Mouse (Mus musculus): ENCODE data around the gene B3gnt2. TPM values are rescaled to one million over a fixed set of nuclear protein-coding genes. Genes with fewer than 3 reads are reported as not detected.

The B3gnt2 gene
- polyA plus RNA-seq (2016; fragmentation: Nextera tagmentation; extraction: Ambion mirVana) = 4.8 and 5.5 TPM in 2 replicates

GRCm38 (mm10) chr11:22860335-22861227 is at the start of gene B3gnt2:
Gene B3gnt2, minus strand, starts transcription at chr11:22860961.
- H3K4me3 ChIP-seq = peak within 1 kb of the TSS; percentile 73
- H3K4me1 ChIP-seq = peaks cover 37% of the 10 kb centered on the region
- peaks cover 16% of the 10 kb centered on the region for H3K27me3 ChIP-seq (replicated peaks)
- peak within 1 kb of the TSS; percentile 83 for H3K9ac ChIP-seq
- H3K4me2 ChIP-seq = peak within 1 kb of the TSS; percentile 90
- WGBS (ENCODE audit: insufficient replicate concordance) = 9% methylated on average over 41 of the region's 41 CpGs
- no peaks in the 10 kb centered on the region for H3K9me3 ChIP-seq (replicated peaks)
- H3K36me3 ChIP-seq = no peaks in the 10 kb centered on the region
- peak; percentile 34 for ATAC-seq
- peak within 1 kb of the TSS; percentile 74 for H3K27ac ChIP-seq

GRCm38 (mm10) chr11:22906453-22906865 is 45.7 kb upstream of the B3gnt2 start:
- 0 out of 2 replicates have a peak, but pooled peaks have one; percentile 32 for ATAC-seq
- H3K4me1 ChIP-seq = peaks cover 23% of the 10 kb centered on the region
- no peaks in the 10 kb centered on the region for H3K9me3 ChIP-seq (replicated peaks)
- H3K4me2 ChIP-seq = no peak overlapping the region
- H3K4me3 ChIP-seq = no peak overlapping the region
- H3K9ac ChIP-seq = no peak overlapping the region
- H3K27ac ChIP-seq = no peak overlapping the region; the same call in 1 of the 2 replicates
- no peaks in the 10 kb centered on the region for H3K27me3 ChIP-seq (replicated peaks)
- no peaks in the 10 kb centered on the region for H3K36me3 ChIP-seq

- Histone ChIP-seq H3K9me3 (replicated peaks) (no peaks in the 10 kb centered on the region), H3K27ac (no peak overlapping the region), H3K4me3 (no peak overlapping the region), H3K9ac (no peak overlapping the region), H3K36me3 (peaks cover 12% of the 10 kb centered on the region; the same call in 1 of the 2 replicates), H3K4me1 (peaks cover 24% of the 10 kb centered on the region), H3K27me3 (replicated peaks) (no peaks in the 10 kb centered on the region), H3K4me2 (no peak overlapping the region)
- ATAC-seq = no peak
- 56% methylated on average over 2 of the region's 2 CpGs for whole genome bisulfite sequencing (ENCODE audit: insufficient replicate concordance)
These were observed 42.2 kb upstream of the B3gnt2 start for GRCm38 (mm10) chr11:22902923-22903322.

DNA sequence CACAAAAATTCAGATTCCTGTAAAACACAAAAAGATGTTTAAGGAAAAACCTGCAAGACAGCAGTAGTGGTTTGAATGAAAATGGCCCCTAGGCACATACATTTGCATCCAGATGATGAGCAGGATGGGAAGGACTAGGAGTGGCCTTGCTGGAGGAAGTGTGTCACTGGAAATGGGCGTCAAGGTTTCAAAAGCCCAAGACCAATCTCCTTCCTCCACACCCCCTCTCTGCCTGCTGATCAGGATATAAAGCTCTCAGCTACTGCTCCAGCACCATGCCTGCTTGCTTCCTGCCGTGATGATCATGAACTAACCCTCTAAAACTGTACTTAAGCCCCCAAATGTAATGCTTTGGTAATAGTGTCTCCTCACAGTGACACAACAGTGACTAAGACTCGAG is 39.3 kb upstream of the B3gnt2 start:
- Histone ChIP-seq H3K4me1 (peaks cover 11% of the 10 kb centered on the region; the same call in 1 of the 2 replicates), H3K9me3 (replicated peaks) (no peaks in the 10 kb centered on the region), H3K9ac (no peak overlapping the region), H3K27me3 (replicated peaks) (no peaks in the 10 kb centered on the region), H3K27ac (no peak overlapping the region), H3K4me3 (no peak overlapping the region), H3K4me2 (no peak overlapping the region), H3K36me3 (peaks cover 12% of the 10 kb centered on the region; the same call in 1 of the 2 replicates)
- WGBS (ENCODE audit: insufficient replicate concordance) = 44% methylated on average over 3 of the region's 3 CpGs
- no peak for ATAC-seq

DNA sequence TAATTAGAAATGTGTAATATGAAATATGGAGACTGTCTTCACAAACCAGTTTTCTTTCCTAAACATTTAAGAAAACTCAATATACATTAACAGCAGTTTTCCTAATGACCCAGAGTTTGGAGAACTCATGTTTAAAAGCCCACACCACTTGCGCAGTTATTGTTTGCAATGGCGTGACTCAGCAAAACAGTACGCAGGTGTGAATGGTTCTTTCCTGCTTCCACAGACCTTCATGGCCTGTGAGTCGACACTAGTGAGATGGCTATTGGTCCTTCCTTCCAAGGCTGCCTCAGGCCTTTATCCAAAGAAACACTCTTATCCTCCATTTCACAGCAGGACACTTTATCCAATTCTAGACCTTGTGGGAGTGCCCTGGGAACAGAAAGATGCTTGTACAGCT is 36.9 kb upstream of the B3gnt2 start:
- Histone ChIP-seq H3K9ac (no peak overlapping the region), H3K9me3 (replicated peaks) (no peaks in the 10 kb centered on the region), H3K36me3 (peaks cover 12% of the 10 kb centered on the region; the same call in 1 of the 2 replicates), H3K4me3 (no peak overlapping the region), H3K4me2 (no peak overlapping the region), H3K4me1 (0 out of 2 replicates have a peak, but pooled peaks cover 5% of the 10 kb centered on the region), H3K27me3 (replicated peaks) (no peaks in the 10 kb centered on the region; the same call in 1 of the 2 replicates), H3K27ac (no peak overlapping the region)
- WGBS (ENCODE audit: insufficient replicate concordance) = 74% methylated on average over 4 of the region's 4 CpGs
- no peak for ATAC-seq

DNA sequence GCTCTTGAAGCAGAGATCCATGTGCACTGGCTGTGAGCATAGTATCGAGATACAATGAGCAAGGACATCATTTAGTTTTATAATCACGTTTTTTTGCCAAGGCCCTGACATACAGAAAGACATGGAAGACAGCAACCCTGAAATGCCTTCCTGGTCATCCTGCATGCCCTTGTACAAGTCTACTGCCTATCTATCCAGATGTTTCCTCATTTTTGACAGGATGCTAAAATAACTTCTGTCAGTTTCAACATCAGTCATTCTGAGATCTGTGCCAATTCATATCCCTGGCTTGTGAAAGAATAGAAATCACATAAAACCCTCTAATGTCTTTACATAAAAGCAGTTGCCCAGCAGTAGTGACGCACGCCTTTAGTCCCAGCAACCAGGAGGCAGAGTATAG is 36.4 kb upstream of the B3gnt2 start:
- whole genome bisulfite sequencing (ENCODE audit: insufficient replicate concordance) = 66% methylated on average over 4 of the region's 4 CpGs
- Histone ChIP-seq H3K9me3 (replicated peaks) (no peaks in the 10 kb centered on the region), H3K27ac (no peak overlapping the region), H3K27me3 (replicated peaks) (no peaks in the 10 kb centered on the region; the same call in 1 of the 2 replicates), H3K36me3 (peaks cover 12% of the 10 kb centered on the region; the same call in 1 of the 2 replicates), H3K9ac (no peak overlapping the region), H3K4me3 (no peak overlapping the region), H3K4me2 (no peak overlapping the region), H3K4me1 (0 out of 2 replicates have a peak, but pooled peaks cover 5% of the 10 kb centered on the region)
- ATAC-seq = no peak

- Histone ChIP-seq H3K9ac (no peak overlapping the region), H3K4me1 (no peaks in the 10 kb centered on the region), H3K9me3 (replicated peaks) (no peaks in the 10 kb centered on the region), H3K36me3 (no peaks in the 10 kb centered on the region), H3K27ac (no peak overlapping the region), H3K4me3 (no peak overlapping the region), H3K4me2 (no peak overlapping the region), H3K27me3 (replicated peaks) (no peaks in the 10 kb centered on the region; the same call in 1 of the 2 replicates)
- 68% methylated on average over 3 of the region's 3 CpGs for WGBS (ENCODE audit: insufficient replicate concordance)
- ATAC-seq = no peak
These were observed 32.3 kb upstream of the B3gnt2 start for GRCm38 (mm10) chr11:22893075-22893474.

DNA sequence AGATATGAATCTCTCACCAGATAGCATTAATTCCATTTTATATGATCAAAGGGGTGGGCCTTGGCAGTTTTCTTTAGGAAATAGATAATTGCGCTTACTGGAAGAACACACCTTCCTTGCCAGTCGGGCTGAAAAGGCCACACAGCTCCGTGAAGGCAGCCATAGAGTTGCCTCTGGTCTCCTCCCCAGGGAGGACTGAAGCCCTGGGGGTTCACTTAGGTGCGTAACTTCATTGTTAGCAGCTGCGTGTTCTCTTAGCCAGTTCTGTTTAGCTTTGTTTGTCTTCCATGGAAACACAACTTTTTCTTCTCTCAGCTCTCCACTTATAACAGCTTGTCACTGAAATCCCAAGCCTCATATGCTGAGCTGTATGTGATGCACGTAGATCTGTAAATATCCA is 31.7 kb upstream of the B3gnt2 start:
- H3K4me1 ChIP-seq = no peaks in the 10 kb centered on the region
- WGBS (ENCODE audit: insufficient replicate concordance) = 70% methylated on average over 6 of the region's 6 CpGs
- H3K9me3 ChIP-seq (replicated peaks) = no peaks in the 10 kb centered on the region
- no peak overlapping the region for H3K4me2 ChIP-seq
- H3K4me3 ChIP-seq = no peak overlapping the region
- H3K9ac ChIP-seq = no peak overlapping the region
- H3K27me3 ChIP-seq (replicated peaks) = no peaks in the 10 kb centered on the region; the same call in 1 of the 2 replicates
- ATAC-seq = no peak
- no peak overlapping the region for H3K27ac ChIP-seq
- no peaks in the 10 kb centered on the region for H3K36me3 ChIP-seq

DNA sequence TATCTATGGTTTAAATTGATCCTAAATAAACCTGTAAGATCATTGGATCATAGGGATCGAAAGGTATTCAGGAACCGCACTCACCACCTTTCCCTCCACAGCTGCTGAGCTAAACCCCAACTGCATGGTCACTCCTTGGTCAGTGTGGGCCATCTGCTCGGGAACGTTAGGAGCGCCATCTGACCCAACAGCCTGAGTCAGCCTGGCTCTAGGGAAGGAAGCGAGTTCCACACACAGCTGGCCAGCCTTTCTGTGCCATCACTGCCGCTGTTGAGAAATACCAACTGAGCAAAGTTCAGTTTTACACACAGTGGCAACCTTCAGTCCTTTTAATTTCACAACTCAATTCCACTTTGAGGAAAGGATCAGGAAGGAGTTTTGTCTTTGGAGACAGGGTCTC is 31.1 kb upstream of the B3gnt2 start:
- H3K4me3 ChIP-seq = no peak overlapping the region
- H3K36me3 ChIP-seq = no peaks in the 10 kb centered on the region
- 68% methylated on average over 7 of the region's 7 CpGs for WGBS (ENCODE audit: insufficient replicate concordance)
- no peak overlapping the region for H3K27ac ChIP-seq
- H3K4me1 ChIP-seq = no peaks in the 10 kb centered on the region
- no peak overlapping the region for H3K9ac ChIP-seq
- no peaks in the 10 kb centered on the region for H3K9me3 ChIP-seq (replicated peaks)
- H3K4me2 ChIP-seq = no peak overlapping the region
- no peaks in the 10 kb centered on the region; the same call in 1 of the 2 replicates for H3K27me3 ChIP-seq (replicated peaks)
- ATAC-seq = no peak

GRCm38 (mm10) chr11:22891242-22891641 is 30.5 kb upstream of the B3gnt2 start:
- ATAC-seq = no peak
- 33% methylated on average over 9 of the region's 9 CpGs for WGBS (ENCODE audit: insufficient replicate concordance)
- H3K27me3 ChIP-seq (replicated peaks) = no peaks in the 10 kb centered on the region; the same call in 1 of the 2 replicates
- no peak overlapping the region for H3K9ac ChIP-seq
- H3K4me2 ChIP-seq = no peak overlapping the region
- H3K36me3 ChIP-seq = no peaks in the 10 kb centered on the region
- H3K4me3 ChIP-seq = no peak overlapping the region
- no peaks in the 10 kb centered on the region for H3K9me3 ChIP-seq (replicated peaks)
- no peaks in the 10 kb centered on the region for H3K4me1 ChIP-seq
- H3K27ac ChIP-seq = no peak overlapping the region

- no peak overlapping the region for H3K9ac ChIP-seq
- WGBS (ENCODE audit: insufficient replicate concordance) = 88% methylated on average over 3 of the region's 3 CpGs
- no peak overlapping the region for H3K27ac ChIP-seq
- H3K4me1 ChIP-seq = no peaks in the 10 kb centered on the region
- H3K36me3 ChIP-seq = no peaks in the 10 kb centered on the region
- no peak for ATAC-seq
- H3K9me3 ChIP-seq (replicated peaks) = no peaks in the 10 kb centered on the region
- no peaks in the 10 kb centered on the region; the same call in 1 of the 2 replicates for H3K27me3 ChIP-seq (replicated peaks)
- H3K4me2 ChIP-seq = no peak overlapping the region
- no peak overlapping the region for H3K4me3 ChIP-seq
These were observed 28.5 kb upstream of the B3gnt2 start for GRCm38 (mm10) chr11:22889224-22889623.

DNA sequence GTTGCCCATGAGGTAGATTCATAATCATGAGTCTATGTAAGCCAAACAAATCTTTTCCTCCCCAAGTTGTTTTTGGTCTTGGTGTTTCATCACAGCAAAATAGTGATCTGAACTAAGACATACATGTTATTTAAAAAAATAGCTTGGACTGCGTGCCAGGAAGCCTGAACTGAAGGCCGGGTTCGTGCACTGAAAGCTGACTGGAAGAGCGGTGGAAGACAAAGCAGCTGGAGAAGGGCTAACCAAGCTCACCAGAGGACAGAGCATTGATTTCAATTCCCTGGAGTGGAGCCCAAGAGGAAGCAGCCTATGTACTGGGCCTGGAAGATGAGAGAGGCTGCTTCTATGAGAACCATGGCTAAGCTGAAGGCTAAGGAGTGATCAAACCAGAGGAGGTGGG is 26.2 kb upstream of the B3gnt2 start:
- Histone ChIP-seq H3K4me2 (no peak overlapping the region), H3K27me3 (replicated peaks) (no peaks in the 10 kb centered on the region), H3K4me1 (no peaks in the 10 kb centered on the region), H3K27ac (no peak overlapping the region), H3K9ac (no peak overlapping the region), H3K36me3 (no peaks in the 10 kb centered on the region), H3K9me3 (replicated peaks) (no peaks in the 10 kb centered on the region), H3K4me3 (no peak overlapping the region)
- ATAC-seq = no peak
- 85% methylated on average over 4 of the region's 4 CpGs for WGBS (ENCODE audit: insufficient replicate concordance)

Measured in liver, embryonic 12.5 days (tissue).